Mouse (Mus musculus) testis, adult 2 months (tissue): ENCODE data around the gene Opa1.

Experiments
- CTCF ChIP-seq: fragments of 200-500 bp; IDR thresholded peaks from 2 replicates; pipeline ENCODE4 v1.5.1; 2012; ENCODE audit warnings: low read depth, mild to moderate bottlenecking, inconsistent platforms, low read length, moderate library complexity; ENCODE audit not compliant: control insufficient read depth, insufficient read depth, insufficient replicate concordance
- POLR2A ChIP-seq: fragments of 200-500 bp; IDR thresholded peaks from 2 replicates; pipeline ENCODE4 v1.6.1; 2012; ENCODE audit warnings: low read depth, mild to moderate bottlenecking, inconsistent platforms, low read length, moderate library complexity; ENCODE audit not compliant: control insufficient read depth

GRCm38 (mm10) chr16:29614762-29615161, 35.6 kb downstream of the Opa1 start:
- TF ChIP-seq POLR2A (no peak), CTCF (no peak)
